Mouse (Mus musculus): ENCODE measurements around the gene Entr1. TPM values are rescaled to one million over a fixed set of nuclear protein-coding genes. Genes with fewer than 3 reads are reported as not detected.

Entr1 gene
- total RNA-seq, 2 experiments from 2014 or later = 42.5 to 48.3 TPM

- ATAC-seq (replicated peaks; ENCODE audit: poor library complexity, severe bottlenecking) = peak; percentile 12; the same call in 1 of the 2 replicates
Observed at GRCm38 (mm10) chr2:26352291-26352910, 36.7 kb downstream of the Entr1 start.

GRCm38 (mm10) chr2:26351358-26352290 lies 37.5 kb downstream of the Entr1 start, which contains the start of gene Dnlz:
Gene Dnlz (minus strand): TSS chr2:26352110.
- ATAC-seq (replicated peaks; ENCODE audit: poor library complexity, severe bottlenecking) = peak; percentile 82

GRCm38 (mm10) chr2:26348241-26348640 lies 40.9 kb downstream of the Entr1 start:
- no peak for ATAC-seq (replicated peaks; ENCODE audit: poor library complexity, severe bottlenecking)

- no peak for ATAC-seq (replicated peaks; ENCODE audit: poor library complexity, severe bottlenecking)
Observed at GRCm38 (mm10) chr2:26342609-26343490, 46.3 kb downstream of the Entr1 start.

GRCm38 (mm10) chr2:26342044-26342443 lies 47.1 kb downstream of the Entr1 start:
- ATAC-seq (replicated peaks; ENCODE audit: poor library complexity, severe bottlenecking) = no peak

- no peak for ATAC-seq (replicated peaks; ENCODE audit: poor library complexity, severe bottlenecking)
Observed at GRCm38 (mm10) chr2:26341510-26341981, 47.6 kb downstream of the Entr1 start.

GRCm38 (mm10) chr2:26339204-26339551 lies 49.9 kb downstream of the Entr1 start:
- no peak for ATAC-seq (replicated peaks; ENCODE audit: poor library complexity, severe bottlenecking)

- no peak for ATAC-seq (replicated peaks; ENCODE audit: poor library complexity, severe bottlenecking)
Observed at GRCm38 (mm10) chr2:26338302-26339203, 50.6 kb downstream of the Entr1 start.

Other genes with a start within 250 kb of the Entr1 start
- gene Lhx3, start 181.0 kb downstream of the Entr1 start, total RNA-seq (2014; fragmentation: Nextera tagmentation) = not detected in 2 replicates
- gene Lhx3, start 181.0 kb downstream of the Entr1 start, total RNA-seq (2017) = not detected in 2 replicates
- gene Qsox2, start 151.8 kb downstream of the Entr1 start, total RNA-seq (2014; fragmentation: Nextera tagmentation) = 10.9 and 11.5 TPM in 2 replicates
- gene Qsox2, start 151.8 kb downstream of the Entr1 start, total RNA-seq (2017) = 4.8 and 7.1 TPM in 2 replicates
- gene Ccdc187, start 94.8 kb downstream of the Entr1 start, total RNA-seq (2014; fragmentation: Nextera tagmentation) = not detected in 2 replicates
- gene Ccdc187, start 94.8 kb downstream of the Entr1 start, total RNA-seq (2017) = not detected in 2 replicates
- gene Gpsm1, start 73.8 kb downstream of the Entr1 start, total RNA-seq (2014; fragmentation: Nextera tagmentation) = 7.0 and 16.3 TPM in 2 replicates
- 10.6 and 13.8 TPM in 2 replicates for gene Gpsm1, start 73.8 kb downstream of the Entr1 start, total RNA-seq (2017)
- 9.5 and 10.4 TPM in 2 replicates for gene Dnlz, start 37.2 kb downstream of the Entr1 start, total RNA-seq (2014; fragmentation: Nextera tagmentation)
- gene Dnlz, start 37.2 kb downstream of the Entr1 start, total RNA-seq (2017) = 5.9 and 7.6 TPM in 2 replicates
- gene Card9, start 28.4 kb downstream of the Entr1 start, total RNA-seq (2014; fragmentation: Nextera tagmentation) = 42.3 and 55.8 TPM in 2 replicates
- gene Card9, start 28.4 kb downstream of the Entr1 start, total RNA-seq (2017) = 121 and 122 TPM in 2 replicates
- gene Snapc4, start 8.7 kb downstream of the Entr1 start, total RNA-seq (2014; fragmentation: Nextera tagmentation) = 23.4 and 56.4 TPM in 2 replicates
- 25.9 and 46.0 TPM in 2 replicates for gene Snapc4, start 8.7 kb downstream of the Entr1 start, total RNA-seq (2017)
- gene Pmpca, start within 50 bp of the Entr1 start, total RNA-seq (2014; fragmentation: Nextera tagmentation) = 43.7 and 49.2 TPM in 2 replicates
- gene Pmpca, start within 50 bp of the Entr1 start, total RNA-seq (2017) = 60.0 and 79.2 TPM in 2 replicates
- gene Inpp5e, start 19.9 kb upstream of the Entr1 start, total RNA-seq (2014; fragmentation: Nextera tagmentation) = 11.2 and 11.6 TPM in 2 replicates
- gene Inpp5e, start 19.9 kb upstream of the Entr1 start, total RNA-seq (2017) = 4.7 and 6.2 TPM in 2 replicates
- 42.3 and 47.0 TPM in 2 replicates for gene Sec16a, start 55.9 kb upstream of the Entr1 start, total RNA-seq (2014; fragmentation: Nextera tagmentation)
- 29.8 and 32.5 TPM in 2 replicates for gene Sec16a, start 55.9 kb upstream of the Entr1 start, total RNA-seq (2017)
- gene Notch1, start 127.3 kb upstream of the Entr1 start, total RNA-seq (2014; fragmentation: Nextera tagmentation) = 19.2 and 22.6 TPM in 2 replicates
- gene Notch1, start 127.3 kb upstream of the Entr1 start, total RNA-seq (2017) = 8.1 and 8.5 TPM in 2 replicates
- gene Egfl7, start 190.7 kb upstream of the Entr1 start, total RNA-seq (2014; fragmentation: Nextera tagmentation) = 22.7 and 32.6 TPM in 2 replicates
- 9.6 and 20.4 TPM in 2 replicates for gene Egfl7, start 190.7 kb upstream of the Entr1 start, total RNA-seq (2017)
- gene Gm20532, start 197.3 kb upstream of the Entr1 start, total RNA-seq (2014; fragmentation: Nextera tagmentation) = not detected in 2 replicates
- not detected in 2 replicates for gene Gm20532, start 197.3 kb upstream of the Entr1 start, total RNA-seq (2017)
- gene Agpat2, start 215.1 kb upstream of the Entr1 start, total RNA-seq (2014; fragmentation: Nextera tagmentation) = 42.4 and 46.7 TPM in 2 replicates
- gene Agpat2, start 215.1 kb upstream of the Entr1 start, total RNA-seq (2017) = 50.2 and 55.2 TPM in 2 replicates
- gene Fam69b, start 239.1 kb upstream of the Entr1 start, total RNA-seq (2014; fragmentation: Nextera tagmentation) = 11.1 and 13.9 TPM in 2 replicates
- 8.3 and 9.3 TPM in 2 replicates for gene Fam69b, start 239.1 kb upstream of the Entr1 start, total RNA-seq (2017)